Mouse (Mus musculus): Measurements from ENCODE around the gene Ctsl.

Gene Ctsl

GRCm38 (mm10) chr13:64370173-64370940 lies at the start of gene Ctsl:
Ctsl (minus strand) TSS chr13:64370890.
- DNase-seq (ENCODE audit: low spot score) = peak; percentile 91

- no peak for DNase-seq (ENCODE audit: low spot score)
Observed at GRCm38 (mm10) chr13:64416955-64417601, 46.4 kb upstream of the Ctsl start.

GRCm38 (mm10) chr13:64415659-64416058 lies 45.0 kb upstream of the Ctsl start:
- no peak for DNase-seq (ENCODE audit: low spot score)

GRCm38 (mm10) chr13:64412752-64413257 lies 42.1 kb upstream of the Ctsl start:
- DNase-seq (ENCODE audit: low spot score) = no peak

GRCm38 (mm10) chr13:64411282-64411681 lies 40.6 kb upstream of the Ctsl start:
- no peak for DNase-seq (ENCODE audit: low spot score)

GRCm38 (mm10) chr13:64410604-64411003 lies 39.9 kb upstream of the Ctsl start:
- DNase-seq (ENCODE audit: low spot score) = no peak

- DNase-seq (ENCODE audit: low spot score) = no peak
Observed at GRCm38 (mm10) chr13:64407992-64408391, 37.3 kb upstream of the Ctsl start.

GRCm38 (mm10) chr13:64405550-64405949 lies 34.9 kb upstream of the Ctsl start:
- no peak for DNase-seq (ENCODE audit: low spot score)

GRCm38 (mm10) chr13:64403519-64403918 lies 32.8 kb upstream of the Ctsl start:
- no peak for DNase-seq (ENCODE audit: low spot score)

GRCm38 (mm10) chr13:64402951-64403460 lies 32.3 kb upstream of the Ctsl start:
- no peak for DNase-seq (ENCODE audit: low spot score)

- DNase-seq (ENCODE audit: low spot score) = no peak
Observed at GRCm38 (mm10) chr13:64402504-64402949, 31.8 kb upstream of the Ctsl start.

- DNase-seq (ENCODE audit: low spot score) = no peak
Observed at GRCm38 (mm10) chr13:64402006-64402405, 31.3 kb upstream of the Ctsl start.

GRCm38 (mm10) chr13:64400801-64401361 lies 30.2 kb upstream of the Ctsl start:
- no peak for DNase-seq (ENCODE audit: low spot score)

GRCm38 (mm10) chr13:64399906-64400305 lies 29.2 kb upstream of the Ctsl start:
- DNase-seq (ENCODE audit: low spot score) = no peak

GRCm38 (mm10) chr13:64398065-64398464 lies 27.4 kb upstream of the Ctsl start:
- DNase-seq (ENCODE audit: low spot score) = no peak

GRCm38 (mm10) chr13:64396979-64397378 lies 26.3 kb upstream of the Ctsl start:
- no peak for DNase-seq (ENCODE audit: low spot score)

GRCm38 (mm10) chr13:64388415-64388814 lies 17.7 kb upstream of the Ctsl start:
- no peak for DNase-seq (ENCODE audit: low spot score)

- DNase-seq (ENCODE audit: low spot score) = no peak
Observed at GRCm38 (mm10) chr13:64386048-64386447, 15.4 kb upstream of the Ctsl start.

GRCm38 (mm10) chr13:64384937-64385336 lies 14.2 kb upstream of the Ctsl start:
- DNase-seq (ENCODE audit: low spot score) = no peak

GRCm38 (mm10) chr13:64380251-64380650 lies 9.6 kb upstream of the Ctsl start:
- no peak for DNase-seq (ENCODE audit: low spot score)

- no peak for DNase-seq (ENCODE audit: low spot score)
Observed at GRCm38 (mm10) chr13:64378601-64379000, 7.9 kb upstream of the Ctsl start.

GRCm38 (mm10) chr13:64376472-64376871 lies 5.8 kb upstream of the Ctsl start:
- no peak for DNase-seq (ENCODE audit: low spot score)

- no peak for DNase-seq (ENCODE audit: low spot score)
Observed at GRCm38 (mm10) chr13:64375160-64375559, 4.5 kb upstream of the Ctsl start.
